Mouse (Mus musculus): ENCODE measurements around the gene Hivep3. TPM values are rescaled to one million over a fixed set of nuclear protein-coding genes. Genes with fewer than 3 reads are reported as not detected.
A peak's percentile ranks its signal among the peaks of the same experiment; 100 is the strongest.

The Hivep3 gene
- polyA plus RNA-seq, 1 experiment from 2014 or later: 6.0 TPM

GRCm38 (mm10) chr4:119844267-119844666 lies 110.7 kb downstream of the Hivep3 start:
- DNase-seq (ENCODE audit: low spot score) (peak; percentile 77), ATAC-seq (ENCODE audit: low FRiP score, low TSS enrichment) (peak; percentile 93)
- Histone ChIP-seq H3K9ac (ENCODE audit: low read length) (no peak overlapping the region), H3K4me1 (replicated peaks; ENCODE audit: control insufficient read depth, insufficient read depth) (no peaks in the 10 kb centered on the region), H3K4me2 (replicated peaks; ENCODE audit: low read depth) (0 out of 2 replicates have a peak overlapping the region, but pooled peaks have one; percentile 5), H3K9me3 (ENCODE audit: control insufficient read depth, low read length) (no peaks in the 10 kb centered on the region), H3K27me3 (ENCODE audit: control insufficient read depth, insufficient read depth, low read length) (no peaks in the 10 kb centered on the region), H3K36me3 (ENCODE audit: control insufficient read depth, insufficient read depth, low read length) (no peaks in the 10 kb centered on the region), H3K27ac (replicated peaks) (peak overlapping the region; percentile 81), H3K4me3 (ENCODE audit: low read depth, low read length) (no peak overlapping the region)
- TF ChIP-seq CTCF (IDR thresholded peaks at IDR 0.05; ENCODE audit: low read depth) (no peak), EP300 (optimal IDR thresholded peaks at IDR 0.05) (no peak)
- 53% methylated on average over 3 of the region's 3 CpGs for WGBS

GRCm38 (mm10) chr4:119845596-119846161 lies 112.1 kb downstream of the Hivep3 start:
- no peak for ATAC-seq (ENCODE audit: low FRiP score, low TSS enrichment)
- TF ChIP-seq CTCF (IDR thresholded peaks at IDR 0.05; ENCODE audit: low read depth) (no peak), EP300 (optimal IDR thresholded peaks at IDR 0.05) (no peak)

DNA sequence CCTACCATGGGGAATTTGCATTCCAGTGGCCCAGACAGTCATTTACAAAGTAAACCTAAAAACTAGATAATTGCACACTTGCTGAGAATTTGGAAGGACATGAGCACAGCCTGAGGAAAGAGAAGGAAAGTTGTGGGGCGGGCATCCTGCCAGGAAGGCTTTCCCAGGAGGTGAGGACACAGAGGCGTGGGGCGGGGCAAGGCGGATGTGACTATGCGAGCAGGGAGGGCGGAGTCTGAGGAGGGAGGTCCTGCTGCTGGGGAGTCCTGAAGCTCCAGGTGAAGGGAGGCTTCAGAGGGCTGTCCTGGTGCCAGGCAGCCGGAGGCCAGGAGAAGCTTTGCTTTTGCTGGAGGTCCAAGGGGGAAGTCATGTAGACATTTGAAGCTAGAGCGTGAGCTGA lies 118.9 kb downstream of the Hivep3 start:
- peak; percentile 92 for DNase-seq (ENCODE audit: low spot score)

More at GRCm38 (mm10) chr4:119845596-119846161, 112.1 kb downstream of the Hivep3 start:
- WGBS: 65% methylated on average over 3 of the region's 3 CpGs
- no peaks in the 10 kb centered on the region for H3K36me3 ChIP-seq (ENCODE audit: control insufficient read depth, insufficient read depth, low read length)
- no peaks in the 10 kb centered on the region for H3K9me3 ChIP-seq (ENCODE audit: control insufficient read depth, low read length)
- H3K27me3 ChIP-seq (ENCODE audit: control insufficient read depth, insufficient read depth, low read length): no peaks in the 10 kb centered on the region
- no peak overlapping the region for H3K27ac ChIP-seq (replicated peaks)
- H3K4me3 ChIP-seq (ENCODE audit: low read depth, low read length): no peak overlapping the region
- no peak overlapping the region for H3K4me2 ChIP-seq (replicated peaks; ENCODE audit: low read depth)
- no peak for DNase-seq (ENCODE audit: low spot score)
- no peaks in the 10 kb centered on the region for H3K4me1 ChIP-seq (replicated peaks; ENCODE audit: control insufficient read depth, insufficient read depth)
- H3K9ac ChIP-seq (ENCODE audit: low read length): no peak overlapping the region

DNA sequence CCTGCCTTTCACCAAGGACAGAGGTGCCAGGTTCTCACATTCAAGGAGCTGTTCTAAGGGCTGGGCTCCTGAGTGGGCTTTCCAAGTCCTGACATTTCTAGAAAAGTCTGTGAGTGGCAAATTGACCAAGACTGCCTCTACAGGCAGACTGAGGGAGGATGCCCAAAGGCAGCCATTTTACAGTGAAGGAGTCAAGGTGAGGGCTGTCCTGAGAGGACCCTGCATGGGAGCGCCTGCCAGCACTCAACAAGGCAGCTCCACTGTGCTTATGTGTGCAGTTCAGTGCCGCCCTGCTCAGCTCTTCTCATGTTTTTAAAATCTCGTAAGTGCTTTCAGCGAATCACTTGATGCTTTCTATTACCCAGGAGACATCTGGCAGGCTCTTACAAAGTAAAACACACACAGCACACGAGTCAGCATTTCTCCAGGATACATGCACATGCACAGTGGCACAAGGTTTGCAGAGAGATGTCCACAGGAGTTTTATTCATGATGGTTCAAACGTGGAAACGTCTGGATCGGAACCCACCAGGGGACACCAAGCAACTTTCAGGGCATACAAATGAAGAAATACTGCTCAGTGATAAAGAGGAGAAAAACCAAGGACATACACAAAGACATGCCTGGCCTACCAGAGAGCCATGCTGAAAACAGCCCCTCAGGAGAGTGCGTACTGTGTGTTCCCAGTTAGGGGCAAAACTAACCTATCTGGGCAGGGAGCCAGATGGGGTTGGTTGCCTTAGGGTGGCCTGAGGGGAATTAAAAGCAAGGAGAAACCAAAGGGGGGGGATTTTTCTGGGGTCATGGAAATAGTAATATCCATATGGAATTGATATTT lies 120.9 kb downstream of the Hivep3 start:
- no peak for TF ChIP-seq EP300 (optimal IDR thresholded peaks at IDR 0.05)
- TF ChIP-seq CTCF (IDR thresholded peaks at IDR 0.05; ENCODE audit: low read depth): no peak
- DNase-seq (ENCODE audit: low spot score): no peak
- Histone ChIP-seq H3K4me1 (replicated peaks; ENCODE audit: control insufficient read depth, insufficient read depth) (no peaks in the 10 kb centered on the region), H3K4me3 (ENCODE audit: low read depth, low read length) (no peak overlapping the region), H3K36me3 (ENCODE audit: control insufficient read depth, insufficient read depth, low read length) (no peaks in the 10 kb centered on the region), H3K9ac (ENCODE audit: low read length) (no peak overlapping the region), H3K4me2 (replicated peaks; ENCODE audit: low read depth) (no peak overlapping the region), H3K9me3 (ENCODE audit: control insufficient read depth, low read length) (no peaks in the 10 kb centered on the region), H3K27me3 (ENCODE audit: control insufficient read depth, insufficient read depth, low read length) (no peaks in the 10 kb centered on the region), H3K27ac (replicated peaks) (no peak overlapping the region)
- no peak for ATAC-seq (ENCODE audit: low FRiP score, low TSS enrichment)
- 72% methylated on average over 9 of the region's 9 CpGs for WGBS

More for the DNA sequence above, 118.9 kb downstream of the Hivep3 start:
- H3K4me3 ChIP-seq (ENCODE audit: low read depth, low read length): no peak overlapping the region
- H3K36me3 ChIP-seq (ENCODE audit: control insufficient read depth, insufficient read depth, low read length): no peaks in the 10 kb centered on the region
- no peaks in the 10 kb centered on the region for H3K9me3 ChIP-seq (ENCODE audit: control insufficient read depth, low read length)
- H3K4me2 ChIP-seq (replicated peaks; ENCODE audit: low read depth): no peak overlapping the region
- H3K9ac ChIP-seq (ENCODE audit: low read length): no peak overlapping the region
- H3K27ac ChIP-seq (replicated peaks): no peak overlapping the region
- ATAC-seq (ENCODE audit: low FRiP score, low TSS enrichment): peak; percentile 90
- H3K27me3 ChIP-seq (ENCODE audit: control insufficient read depth, insufficient read depth, low read length): no peaks in the 10 kb centered on the region
- WGBS: 46% methylated on average over 8 of the region's 8 CpGs
- H3K4me1 ChIP-seq (replicated peaks; ENCODE audit: control insufficient read depth, insufficient read depth): no peaks in the 10 kb centered on the region
- no peak for TF ChIP-seq EP300 (optimal IDR thresholded peaks at IDR 0.05)
- TF ChIP-seq CTCF (IDR thresholded peaks at IDR 0.05; ENCODE audit: low read depth): no peak

GRCm38 (mm10) chr4:119859454-119859853 lies 125.9 kb downstream of the Hivep3 start:
- H3K4me3 ChIP-seq (ENCODE audit: low read depth, low read length): no peak overlapping the region
- WGBS: 54% methylated on average over 4 of the region's 4 CpGs
- no peak overlapping the region for H3K4me2 ChIP-seq (replicated peaks; ENCODE audit: low read depth)
- H3K4me1 ChIP-seq (replicated peaks; ENCODE audit: control insufficient read depth, insufficient read depth): no peaks in the 10 kb centered on the region
- H3K9ac ChIP-seq (ENCODE audit: low read length): no peak overlapping the region
- DNase-seq (ENCODE audit: low spot score) (no peak), ATAC-seq (ENCODE audit: low FRiP score, low TSS enrichment) (no peak)
- H3K9me3 ChIP-seq (ENCODE audit: control insufficient read depth, low read length): no peaks in the 10 kb centered on the region
- TF ChIP-seq CTCF (IDR thresholded peaks at IDR 0.05; ENCODE audit: low read depth): no peak
- TF ChIP-seq EP300 (optimal IDR thresholded peaks at IDR 0.05): no peak
- no peaks in the 10 kb centered on the region for H3K27me3 ChIP-seq (ENCODE audit: control insufficient read depth, insufficient read depth, low read length)
- H3K27ac ChIP-seq (replicated peaks): no peak overlapping the region
- no peaks in the 10 kb centered on the region for H3K36me3 ChIP-seq (ENCODE audit: control insufficient read depth, insufficient read depth, low read length)

- no peak for ATAC-seq (ENCODE audit: low FRiP score, low TSS enrichment)
- TF ChIP-seq CTCF (IDR thresholded peaks at IDR 0.05; ENCODE audit: low read depth): no peak
- no peak for TF ChIP-seq EP300 (optimal IDR thresholded peaks at IDR 0.05)
- Histone ChIP-seq H3K4me3 (ENCODE audit: low read depth, low read length) (no peak overlapping the region), H3K9ac (ENCODE audit: low read length) (no peak overlapping the region), H3K9me3 (ENCODE audit: control insufficient read depth, low read length) (no peaks in the 10 kb centered on the region), H3K27me3 (ENCODE audit: control insufficient read depth, insufficient read depth, low read length) (no peaks in the 10 kb centered on the region), H3K4me1 (replicated peaks; ENCODE audit: control insufficient read depth, insufficient read depth) (no peaks in the 10 kb centered on the region), H3K27ac (replicated peaks) (no peak overlapping the region), H3K36me3 (ENCODE audit: control insufficient read depth, insufficient read depth, low read length) (no peaks in the 10 kb centered on the region), H3K4me2 (replicated peaks; ENCODE audit: low read depth) (no peak overlapping the region)
- no peak for DNase-seq (ENCODE audit: low spot score)
- WGBS: 62% methylated on average over 4 of the region's 4 CpGs
Measured at GRCm38 (mm10) chr4:119861001-119861400, 127.4 kb downstream of the Hivep3 start.
